Mouse (Mus musculus) ES-E14 (cell line): ENCODE results near the gene Olfr1388. TPM values are rescaled to one million over a fixed set of nuclear protein-coding genes. Genes with fewer than 3 reads are reported as not detected.
"Not testable (repeated sequence)": the region's sequence is repeated elsewhere in the genome, so short reads cannot be mapped to it uniquely, and the experiment has no call there.

Source experiments
- DNase-seq: peaks from one replicate; pipeline ENCODE4 v3.0.0-alpha.2; 2013; ENCODE audit warnings: low read depth, low spot score
- H3K27ac ChIP-seq: 2 replicates; pipeline ENCODE4 v1.5.1; 2012; ENCODE audit warnings: low read depth, mild to moderate bottlenecking, low read length, moderate library complexity, mixed read lengths; ENCODE audit not compliant: poor library complexity, insufficient read depth, severe bottlenecking
- H3K36me3 ChIP-seq: 2 replicates; pipeline ENCODE4 v1.6.1; 2012; ENCODE audit warnings: mild to moderate bottlenecking, low read length, moderate library complexity, mixed read lengths; ENCODE audit not compliant: control insufficient read depth, poor library complexity, insufficient read depth, severe bottlenecking
- H3K4me1 ChIP-seq, 2 experiments: fragments of 150-350 bp in 1 of 2; sonication (generic) in 1 of 2; 2 replicates each; pipeline ENCODE4 v1.6.1; 2012; ENCODE audit warnings: low read length in 2 of 2, mild to moderate bottlenecking in 1 of 2, mixed read lengths in 1 of 2; ENCODE audit not compliant: control insufficient read depth in 2 of 2, insufficient read depth in 2 of 2, poor library complexity in 1 of 2
- H3K4me3 ChIP-seq, 2 experiments: fragments of 150-350 bp in 1 of 2; sonication (generic) in 1 of 2; 2 replicates each; pipeline ENCODE4 v1.5.1; 2012; ENCODE audit warnings: low read length in 2 of 2, low read depth in 1 of 2, mild to moderate bottlenecking in 1 of 2, mixed read lengths in 1 of 2; ENCODE audit not compliant: insufficient read depth in 1 of 2, poor library complexity in 1 of 2, severe bottlenecking in 1 of 2
- H3K9ac ChIP-seq: 2 replicates; pipeline ENCODE4 v1.6.1; 2012; ENCODE audit warnings: low read depth, mild to moderate bottlenecking, low read length, mixed read lengths; ENCODE audit not compliant: poor library complexity, insufficient read depth, severe bottlenecking
- H3K9me3 ChIP-seq: fragments of 150-350 bp; sonication (generic); 2 replicates; pipeline ENCODE4 v1.6.1; 2012; ENCODE audit warnings: low read depth, mild to moderate bottlenecking, low read length; ENCODE audit not compliant: control insufficient read depth, insufficient read depth
- CHD2 ChIP-seq: IDR thresholded peaks from 2 replicates; pipeline ENCODE4 v1.6.1; 2014; ENCODE audit warnings: mild to moderate bottlenecking, low read depth, low read length, inconsistent platforms
- HCFC1 ChIP-seq: IDR thresholded peaks from 2 replicates; pipeline ENCODE4 v1.6.1; 2012; ENCODE audit warnings: low read length, inconsistent platforms, borderline replicate concordance; ENCODE audit not compliant: insufficient read depth
- MAFK ChIP-seq: IDR thresholded peaks from 2 replicates; pipeline ENCODE4 v1.6.1; 2014; ENCODE audit warnings: mild to moderate bottlenecking, low read depth, low read length, inconsistent platforms; ENCODE audit not compliant: insufficient read depth
- ZC3H11A ChIP-seq: IDR thresholded peaks from 2 replicates; pipeline ENCODE4 v1.6.1; 2012; ENCODE audit warnings: low read depth, mild to moderate bottlenecking, inconsistent platforms, low read length, borderline replicate concordance
- ZNF384 ChIP-seq: IDR thresholded peaks from 2 replicates; pipeline ENCODE4 v1.6.1; 2012; ENCODE audit warnings: low read depth, low read length, inconsistent platforms
- in situ Hi-C, 2 experiments: fragments of 600-800 bp; cut with MboI; formaldehyde crosslinking; loops; one replicate each; pipeline ENCODE4 v1.15.1; 2025; ENCODE audit warnings: low sequenced_read_pairs in 2 of 2, inconsistent platforms in 1 of 2; ENCODE audit not compliant: unreplicated experiment in 2 of 2
- total RNA-seq: library from RNA; depleted of rRNA; stranded (reverse); fragments of 300-350 nt; gene quantifications from 2 replicates; pipeline ENCODE4 v1.2.3, GENCODE M21; 2012; rRNA removed

Gene Olfr1388
- 8.4 and 9.4 TPM in 2 replicates for total RNA-seq

GRCm38 (mm10) chr11:49436411-49436810, at the start of gene Olfr1388:
TSS of gene Olfr1388 (plus strand) at chr11:49436624.
- H3K4me3 ChIP-seq = no peak within 1 kb of the TSS
- no peaks in the 10 kb centered on the region for H3K36me3 ChIP-seq
- no peak for DNase-seq
- in situ Hi-C loops = no loop called here
- no peak within 1 kb of the TSS for H3K9ac ChIP-seq
- H3K4me1 ChIP-seq = no peaks in the 10 kb centered on the region
- no peaks in the 10 kb centered on the region for H3K9me3 ChIP-seq
- no peak within 1 kb of the TSS for H3K27ac ChIP-seq
- TF ChIP-seq ZC3H11A (no peak), CHD2 (no peak), MAFK (no peak), HCFC1 (no peak), ZNF384 (no peak)

GRCm38 (mm10) chr11:49392707-49393106, 43.7 kb upstream of the Olfr1388 start:
- H3K4me1 ChIP-seq, DNase-seq, H3K36me3 ChIP-seq, in situ Hi-C loops, H3K9ac ChIP-seq, H3K9me3 ChIP-seq, H3K27ac ChIP-seq, H3K4me3 ChIP-seq: not testable (repeated sequence)
- TF ChIP-seq MAFK = 0 out of 2 replicates have a peak, but pooled peaks have one; percentile 35

- no peaks in the 10 kb centered on the region for H3K4me1 ChIP-seq
- H3K4me3 ChIP-seq = no peak overlapping the region
- H3K36me3 ChIP-seq = no peaks in the 10 kb centered on the region
- no peaks in the 10 kb centered on the region for H3K9me3 ChIP-seq
- H3K9ac ChIP-seq = no peak overlapping the region
- in situ Hi-C loops = no loop called here
- no peak for DNase-seq
- TF ChIP-seq CHD2 = no peak
- peak; percentile 71; the same call in 1 of the 2 replicates for TF ChIP-seq MAFK
- H3K27ac ChIP-seq = no peak overlapping the region
Measured at GRCm38 (mm10) chr11:49406784-49407183, 29.6 kb upstream of the Olfr1388 start.

DNA sequence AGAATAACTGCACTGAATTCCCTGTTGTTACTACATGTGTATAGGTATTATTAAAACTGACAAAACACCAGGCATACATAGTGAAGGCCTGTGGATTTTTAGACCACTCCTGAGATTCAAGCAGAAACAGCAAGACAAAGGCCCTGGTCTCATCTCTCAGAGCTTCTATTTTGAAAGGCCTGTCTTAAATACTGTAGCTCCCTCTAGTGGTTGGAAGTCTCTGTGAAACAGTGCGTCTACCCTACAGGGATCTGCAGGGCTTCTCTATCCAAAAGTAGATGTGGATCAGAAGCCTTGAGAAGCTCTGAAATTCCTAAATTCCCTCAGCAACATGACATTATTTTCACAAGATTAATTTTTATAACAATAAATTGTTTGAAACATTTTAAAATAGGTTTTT, 25.9 kb upstream of the Olfr1388 start:
- no peak overlapping the region for H3K4me3 ChIP-seq
- H3K36me3 ChIP-seq = no peaks in the 10 kb centered on the region
- TF ChIP-seq HCFC1 = no peak
- TF ChIP-seq MAFK = no peak
- TF ChIP-seq CHD2 = no peak
- TF ChIP-seq ZNF384 = no peak
- TF ChIP-seq ZC3H11A = peak; percentile 67; the same call in 1 of the 2 replicates
- no peak overlapping the region for H3K27ac ChIP-seq
- in situ Hi-C loops = no loop called here
- DNase-seq = peak; percentile 69
- H3K9ac ChIP-seq = no peak overlapping the region
- no peaks in the 10 kb centered on the region for H3K9me3 ChIP-seq
- no peaks in the 10 kb centered on the region for H3K4me1 ChIP-seq

GRCm38 (mm10) chr11:49422767-49423166, 13.7 kb upstream of the Olfr1388 start, which contains the start of gene Olfr1389:
TSS of gene Olfr1389 (plus strand) at chr11:49423067.
- in situ Hi-C loops = no loop called here
- H3K27ac ChIP-seq = no peak within 1 kb of the TSS
- no peak within 1 kb of the TSS for H3K4me3 ChIP-seq
- H3K36me3 ChIP-seq = no peaks in the 10 kb centered on the region
- no peak for DNase-seq
- no peaks in the 10 kb centered on the region for H3K4me1 ChIP-seq
- H3K9ac ChIP-seq = no peak within 1 kb of the TSS
- TF ChIP-seq ZC3H11A (no peak), CHD2 (no peak)
- H3K9me3 ChIP-seq = no peaks in the 10 kb centered on the region
